Mouse (Mus musculus) liver, adult 10 weeks (tissue): ENCODE data around the gene Gk2. TPM values are rescaled to one million over a fixed set of nuclear protein-coding genes. Genes with fewer than 3 reads are reported as not detected.

Experiments
- polyA plus RNA-seq: library from polyadenylated mRNA; stranded (reverse); fragments of 350-450 nt; fragmentation: Illumina TruSeq; extraction: RNeasy Lipid Tissue Mini Kit (QIAGEN cat#74804); gene quantifications from one replicate; pipeline ENCODE4 v1.2.3, GENCODE M21; 2014; ENCODE audit warnings: low read depth, low replicate concordance

Gk2 gene
- not detected for polyA plus RNA-seq

DNA sequence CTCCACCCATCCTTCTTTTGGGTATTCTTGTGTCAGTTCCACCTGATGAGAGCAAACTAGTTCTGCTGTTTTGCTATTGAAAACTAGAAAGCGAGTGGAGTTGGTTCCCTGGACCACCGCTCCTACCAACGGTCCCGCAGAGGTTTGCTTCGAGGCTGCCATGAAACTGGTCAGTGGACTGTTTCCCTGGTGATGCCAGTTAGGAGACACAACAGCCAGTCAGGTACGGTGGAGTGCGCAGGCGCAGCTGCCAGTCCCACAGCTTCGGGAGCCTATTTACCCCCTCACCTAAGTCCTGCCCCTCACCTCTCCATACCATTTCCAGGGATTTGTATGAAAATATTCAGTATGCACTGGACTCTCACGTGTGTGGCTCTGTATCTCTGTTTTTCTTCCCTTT lies at the start of gene Gk2:
Gene Gk2 (minus strand): TSS at position 206 of the 400 bp plus-strand sequence.

Other genes with a start within 250 kb of the Gk2 start
- not detected for gene Naa11, start 64.6 kb downstream of the Gk2 start, polyA plus RNA-seq